Mouse (Mus musculus): ENCODE results near the gene Rmi2.

- TF ChIP-seq CTCF (IDR thresholded peaks at IDR 0.05; ENCODE audit: control insufficient read depth, insufficient read depth, low read length) (no peak), POLR2A (IDR thresholded peaks at IDR 0.05; ENCODE audit: borderline replicate concordance, control insufficient read depth, low read depth, low read length) (no peak)
These were observed 14.9 kb upstream of the Rmi2 start for GRCm38 (mm10) chr16:10819966-10820365.
